ENCODE assay signal across 22 mouse cellular contexts in genomic region chr12:100226073-100226472, GRCm38 (mm10). TPM values are rescaled to one million over a fixed set of nuclear protein-coding genes. Genes with fewer than 3 reads are reported as not detected.
A peak's percentile ranks its signal among the peaks of the same experiment; 100 is the strongest.
DNase-seq lines count a peak whose midpoint lies in the region; ATAC-seq and TF ChIP-seq lines count a peak whose summit lies in the region.
"Had no signal": no experiment of that assay in that cellular context is flagged by ENCODE, and none has a peak within 500 bp of the region (broad histone marks: within the 10 kb centered on the region; RNA-seq: fewer than 3 reads in every experiment).

No protein-coding gene starts in this region.

- no peak for DNase-seq in layer of hippocampus, adult 2 months (ENCODE audit: low spot score in 2 of 2)
- DNase-seq in layer of hippocampus, adult 18-20 months (ENCODE audit: low spot score in 2 of 2): no peak
- peak; percentile 62 for DNase-seq in brain, embryonic 14.5 days (ENCODE audit: low read depth)
- peak; percentile 39 for DNase-seq in forebrain, embryonic 14.5 days (ENCODE audit: low spot score)
- DNase-seq in kidney, adult 2 months: no peak
- DNase-seq in embryo, embryonic 9.5 days (ENCODE audit: extremely low spot score): no peak
- DNase-seq in kidney, adult 11 months: no peak
- DNase-seq: adrenal gland, postnatal 25 days; cerebellum, adult 9-11 months; gastrocnemius, postnatal 10 days; heart, adult 2 months; kidney, postnatal 10 days; lung, adult 18-20 months; right cerebral cortex, postnatal 25 days; thymus, postnatal 25 days had no signal

- H3K9me3 ChIP-seq in forebrain, embryonic 14.5 days (replicated peaks; ENCODE audit: control insufficient read depth, low read length): no peaks in the 10 kb centered on the region
- H3K9me3 ChIP-seq in midbrain, embryonic 12.5 days: no peaks in the 10 kb centered on the region
- H3K9me3 ChIP-seq: embryonic facial prominence, embryonic 12.5 days; heart, embryonic 15.5 days; neural tube, embryonic 12.5 days had no signal

- H3K4me2 ChIP-seq in forebrain, embryonic 14.5 days (ENCODE audit: low read length): no peak overlapping the region
- H3K4me2 ChIP-seq in midbrain, embryonic 12.5 days (replicated peaks): no peak overlapping the region; the same call in 1 of the 2 replicates
- H3K4me2 ChIP-seq: embryonic facial prominence, embryonic 12.5 days; heart, embryonic 15.5 days; neural tube, embryonic 12.5 days had no signal

- no peak for TF ChIP-seq CTCF in layer of hippocampus, adult 2 months (conservative IDR thresholded peaks at IDR 0.05)
- no peak for TF ChIP-seq CTCF in brain, embryonic 14.5 days (IDR thresholded peaks at IDR 0.05; ENCODE audit: borderline replicate concordance, extremely low read depth, insufficient read depth, insufficient read length)
- no peak for TF ChIP-seq CTCF in kidney, adult 2 months (conservative IDR thresholded peaks at IDR 0.05; ENCODE audit: insufficient read depth, insufficient read length, low read depth, low read length)

- WGBS in forebrain, embryonic 14.5 days: 62% methylated on average over 5 of the region's 5 CpGs
- WGBS in midbrain, embryonic 12.5 days: 73% methylated on average over 5 of the region's 5 CpGs
- WGBS in kidney, adult 2 months: 69% methylated on average over 5 of the region's 5 CpGs

- peak overlapping the region; percentile 73 for H3K27ac ChIP-seq in layer of hippocampus, adult 2 months
- peak overlapping the region; percentile 63; the same call in 1 of the 2 replicates for H3K27ac ChIP-seq in forebrain, embryonic 14.5 days (ENCODE audit: low read depth, low read length)
- H3K27ac ChIP-seq in midbrain, embryonic 12.5 days (replicated peaks): peak overlapping the region; percentile 63
- H3K27ac ChIP-seq in kidney, adult 2 months (ENCODE audit: insufficient read depth, low read depth, low read length): no peak overlapping the region
- H3K27ac ChIP-seq: embryonic facial prominence, embryonic 12.5 days; heart, adult 2 months; heart, embryonic 15.5 days had no signal

- no peaks in the 10 kb centered on the region for H3K27me3 ChIP-seq in forebrain, embryonic 14.5 days (replicated peaks; ENCODE audit: control insufficient read depth, insufficient read depth, low read length)
- no peaks in the 10 kb centered on the region for H3K27me3 ChIP-seq in midbrain, embryonic 12.5 days
- no peaks in the 10 kb centered on the region for H3K27me3 ChIP-seq in kidney, adult 2 months (replicated peaks; ENCODE audit: control insufficient read depth, insufficient read depth, low read length)
- H3K27me3 ChIP-seq: embryonic facial prominence, embryonic 12.5 days; neural tube, embryonic 12.5 days; Patski had no signal

- ATAC-seq in forebrain, embryonic 14.5 days: peak; percentile 40; the same call in 1 of the 2 replicates
- ATAC-seq in midbrain, embryonic 12.5 days (ENCODE audit: low FRiP score, low read depth): no peak
- ATAC-seq: activated CD4-positive, CD25-positive, alpha-beta regulatory T cell, adult 4 months; intestine, postnatal 0 days; Patski had no signal

- H3K36me3 ChIP-seq in forebrain, embryonic 14.5 days (ENCODE audit: control insufficient read depth, insufficient read depth, low read length): no peaks in the 10 kb centered on the region
- H3K36me3 ChIP-seq in midbrain, embryonic 12.5 days: no peaks in the 10 kb centered on the region
- no peaks in the 10 kb centered on the region for H3K36me3 ChIP-seq in kidney, adult 2 months (ENCODE audit: control insufficient read depth, insufficient read depth, low read length)
- H3K36me3 ChIP-seq: embryonic facial prominence, embryonic 12.5 days; heart, embryonic 15.5 days; neural tube, embryonic 12.5 days had no signal

- H3K4me1 ChIP-seq in forebrain, embryonic 14.5 days (ENCODE audit: control insufficient read depth, insufficient read depth, low read length): peaks cover 34% of the 10 kb centered on the region
- H3K4me1 ChIP-seq in midbrain, embryonic 12.5 days: peaks cover 57% of the 10 kb centered on the region
- no peaks in the 10 kb centered on the region for H3K4me1 ChIP-seq in kidney, adult 2 months (ENCODE audit: control insufficient read depth, insufficient read depth, low read length)
- H3K4me1 ChIP-seq: heart, embryonic 15.5 days had no signal

- H3K4me3 ChIP-seq in layer of hippocampus, adult 2 months: no peak overlapping the region
- H3K4me3 ChIP-seq in forebrain, embryonic 14.5 days (ENCODE audit: low read depth, low read length): no peak overlapping the region
- no peak overlapping the region for H3K4me3 ChIP-seq in midbrain, embryonic 12.5 days
- no peak overlapping the region for H3K4me3 ChIP-seq in kidney, adult 2 months (ENCODE audit: insufficient read depth, low read depth, low read length)
- H3K4me3 ChIP-seq: embryonic facial prominence, embryonic 12.5 days; heart, adult 2 months; heart, embryonic 15.5 days; neural tube, embryonic 12.5 days had no signal

- H3K9ac ChIP-seq in forebrain, embryonic 14.5 days (ENCODE audit: low read length): no peak overlapping the region
- no peak overlapping the region for H3K9ac ChIP-seq in midbrain, embryonic 12.5 days (replicated peaks)
- H3K9ac ChIP-seq: embryonic facial prominence, embryonic 12.5 days; heart, embryonic 15.5 days; neural tube, embryonic 12.5 days had no signal

- TF ChIP-seq POLR2A in brain, embryonic 14.5 days (IDR thresholded peaks at IDR 0.05; ENCODE audit: borderline replicate concordance, extremely low read depth, insufficient read depth, insufficient read length, poor library complexity, severe bottlenecking): no peak
- TF ChIP-seq POLR2A in kidney, adult 2 months (IDR thresholded peaks at IDR 0.05; ENCODE audit: low read depth, low read length): no peak

RNA-seq across cellular contexts. Expression of gene Calm1, which starts 26.8 kb away (rescaled TPM):
- 1,000 to 10,000 TPM; 2,009 to 2,049 TPM for total RNA-seq in layer of hippocampus, adult 2 months (2021)
- total RNA-seq in layer of hippocampus, adult 18-20 months (2021): 1,000 to 10,000 TPM; 2,031 to 2,127 TPM
- polyA plus RNA-seq in brain, embryonic 14.5 days (2012; rRNA removed): 545 and 624 TPM in 2 replicates
- 2,256 and 2,267 TPM in 2 replicates for polyA plus RNA-seq in forebrain, embryonic 14.5 days (2014; fragmentation: Nextera tagmentation; extraction: Ambion mirVana)
- polyA plus RNA-seq in midbrain, embryonic 12.5 days (2016; fragmentation: Nextera tagmentation; extraction: Ambion mirVana): 1,734 and 1,740 TPM in 2 replicates
- 133 and 185 TPM in 2 replicates for polyA plus RNA-seq in kidney, adult 2 months (2012; rRNA removed)

Comparison
In these comparisons a context has a peak if more than half of its experiments do, and no peak if none do; other contexts are left out.
1. DNase-seq: peak in brain, embryonic 14.5 days (single experiment) and forebrain, embryonic 14.5 days (single experiment); none in layer of hippocampus, adult 2 months (0 of 2), layer of hippocampus, adult 18-20 months (0 of 2), kidney, adult 2 months (single experiment), embryo, embryonic 9.5 days (single experiment) and kidney, adult 11 months (single experiment).